Mouse (Mus musculus): ENCODE results near the gene Tgfb1i1. TPM values are rescaled to one million over a fixed set of nuclear protein-coding genes. Genes with fewer than 3 reads are reported as not detected.
A peak's percentile ranks its signal among the peaks of the same experiment; 100 is the strongest.

The Tgfb1i1 gene
- polyA plus RNA-seq, 1 experiment from 2014 or later: 179 TPM

GRCm38 (mm10) chr7:128220936-128221335 is 25.7 kb upstream of the Tgfb1i1 start:
- Histone ChIP-seq H3K4me1 (replicated peaks; ENCODE audit: control insufficient read depth, insufficient read depth, low read length) (no peaks in the 10 kb centered on the region), H3K36me3 (ENCODE audit: control insufficient read depth, insufficient read depth, low read length) (no peaks in the 10 kb centered on the region), H3K4me3 (ENCODE audit: low read depth, low read length) (no peak overlapping the region), H3K4me2 (ENCODE audit: low read length) (no peak overlapping the region), H3K9me3 (ENCODE audit: control insufficient read depth, low read length) (no peaks in the 10 kb centered on the region), H3K9ac (ENCODE audit: low read length) (no peak overlapping the region), H3K27ac (ENCODE audit: low read depth) (no peak overlapping the region), H3K27me3 (replicated peaks; ENCODE audit: control insufficient read depth, insufficient read depth, low read length) (no peaks in the 10 kb centered on the region)
- 89% methylated on average over 3 of the region's 3 CpGs for WGBS
- ATAC-seq (replicated peaks; ENCODE audit: low FRiP score, low TSS enrichment, low read depth) (no peak), DNase-seq (ENCODE audit: low spot score) (peak; percentile 23)

DNA sequence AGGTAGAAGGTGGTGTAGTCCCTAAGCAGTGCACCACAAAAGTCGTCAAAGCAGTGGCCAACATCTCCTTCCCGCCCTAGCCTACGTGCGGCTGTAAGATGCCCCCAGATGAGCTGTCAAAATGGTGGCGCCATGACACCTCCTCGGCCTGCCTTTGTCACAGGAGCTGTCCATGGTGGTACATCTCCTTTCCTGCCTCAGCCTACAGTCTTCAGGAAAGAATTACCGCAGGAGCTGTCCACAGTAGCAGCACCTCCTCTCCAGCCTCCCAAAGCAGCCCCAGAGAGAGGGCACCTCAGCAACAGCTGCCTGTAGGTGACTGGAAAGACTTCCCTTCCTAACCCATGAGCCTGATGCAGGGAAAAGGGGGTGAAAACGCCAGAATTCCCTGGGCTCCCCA is 14.9 kb upstream of the Tgfb1i1 start:
- WGBS: 42% methylated on average over 8 of the region's 8 CpGs
- ATAC-seq (replicated peaks; ENCODE audit: low FRiP score, low TSS enrichment, low read depth) (no peak), DNase-seq (ENCODE audit: low spot score) (peak; percentile 55)
- Histone ChIP-seq H3K27ac (ENCODE audit: low read depth) (no peak overlapping the region), H3K4me3 (ENCODE audit: low read depth, low read length) (no peak overlapping the region), H3K4me2 (ENCODE audit: low read length) (no peak overlapping the region), H3K27me3 (replicated peaks; ENCODE audit: control insufficient read depth, insufficient read depth, low read length) (no peaks in the 10 kb centered on the region), H3K9ac (ENCODE audit: low read length) (no peak overlapping the region), H3K4me1 (replicated peaks; ENCODE audit: control insufficient read depth, insufficient read depth, low read length) (peaks cover 2% of the 10 kb centered on the region; the same call in 1 of the 2 replicates), H3K36me3 (ENCODE audit: control insufficient read depth, insufficient read depth, low read length) (peaks cover 5% of the 10 kb centered on the region; the same call in 1 of the 2 replicates), H3K9me3 (ENCODE audit: control insufficient read depth, low read length) (no peaks in the 10 kb centered on the region)

GRCm38 (mm10) chr7:128234796-128235195 is 11.8 kb upstream of the Tgfb1i1 start:
- H3K4me1 ChIP-seq (replicated peaks; ENCODE audit: control insufficient read depth, insufficient read depth, low read length): peaks cover 15% of the 10 kb centered on the region; the same call in 1 of the 2 replicates
- ATAC-seq (replicated peaks; ENCODE audit: low FRiP score, low TSS enrichment, low read depth): no peak
- no peak overlapping the region for H3K9ac ChIP-seq (ENCODE audit: low read length)
- no peak overlapping the region for H3K4me2 ChIP-seq (ENCODE audit: low read length)
- no peaks in the 10 kb centered on the region for H3K27me3 ChIP-seq (replicated peaks; ENCODE audit: control insufficient read depth, insufficient read depth, low read length)
- H3K4me3 ChIP-seq (ENCODE audit: low read depth, low read length): no peak overlapping the region
- DNase-seq (ENCODE audit: low spot score): no peak
- peaks cover 6% of the 10 kb centered on the region; the same call in 1 of the 2 replicates for H3K36me3 ChIP-seq (ENCODE audit: control insufficient read depth, insufficient read depth, low read length)
- H3K27ac ChIP-seq (ENCODE audit: low read depth): no peak overlapping the region
- 80% methylated on average over 2 of the region's 2 CpGs for WGBS
- no peaks in the 10 kb centered on the region for H3K9me3 ChIP-seq (ENCODE audit: control insufficient read depth, low read length)

DNA sequence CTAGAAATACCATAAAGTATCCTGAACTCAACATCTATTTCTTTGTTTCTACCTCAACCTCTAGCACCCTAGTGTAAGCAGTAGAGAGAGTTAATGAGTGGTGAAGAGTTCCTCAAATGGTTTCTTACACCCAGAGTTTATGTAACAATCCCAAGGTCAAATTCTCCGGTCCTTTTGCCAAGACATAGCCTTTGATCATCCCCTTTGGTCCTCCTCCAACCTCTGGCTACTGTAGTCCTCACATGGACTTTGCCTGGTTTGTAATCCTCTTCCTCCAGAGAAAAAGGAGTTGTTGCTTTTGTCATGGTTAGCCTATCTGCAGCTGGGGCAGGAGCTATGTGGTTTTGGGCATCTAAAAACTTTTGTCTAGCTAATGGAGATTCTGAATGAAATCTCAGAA is 11.1 kb upstream of the Tgfb1i1 start:
- H3K4me3 ChIP-seq (ENCODE audit: low read depth, low read length): no peak overlapping the region
- H3K27ac ChIP-seq (ENCODE audit: low read depth): no peak overlapping the region
- ATAC-seq (replicated peaks; ENCODE audit: low FRiP score, low TSS enrichment, low read depth) (no peak), DNase-seq (ENCODE audit: low spot score) (no peak)
- peaks cover 13% of the 10 kb centered on the region for H3K36me3 ChIP-seq (ENCODE audit: control insufficient read depth, insufficient read depth, low read length)
- H3K9me3 ChIP-seq (ENCODE audit: control insufficient read depth, low read length): no peaks in the 10 kb centered on the region
- H3K9ac ChIP-seq (ENCODE audit: low read length): no peak overlapping the region
- WGBS: 88% methylated on average over 1 of the region's 1 CpGs
- H3K4me1 ChIP-seq (replicated peaks; ENCODE audit: control insufficient read depth, insufficient read depth, low read length): peaks cover 15% of the 10 kb centered on the region; the same call in 1 of the 2 replicates
- H3K4me2 ChIP-seq (ENCODE audit: low read length): no peak overlapping the region
- H3K27me3 ChIP-seq (replicated peaks; ENCODE audit: control insufficient read depth, insufficient read depth, low read length): no peaks in the 10 kb centered on the region

GRCm38 (mm10) chr7:128236426-128236825 is 10.2 kb upstream of the Tgfb1i1 start:
- no peak overlapping the region; the same call in 1 of the 2 replicates for H3K9ac ChIP-seq (ENCODE audit: low read length)
- H3K36me3 ChIP-seq (ENCODE audit: control insufficient read depth, insufficient read depth, low read length): peaks cover 22% of the 10 kb centered on the region
- peaks cover 15% of the 10 kb centered on the region; the same call in 1 of the 2 replicates for H3K4me1 ChIP-seq (replicated peaks; ENCODE audit: control insufficient read depth, insufficient read depth, low read length)
- DNase-seq (ENCODE audit: low spot score) (no peak), ATAC-seq (replicated peaks; ENCODE audit: low FRiP score, low TSS enrichment, low read depth) (no peak)
- WGBS: 95% methylated on average over 13 of the region's 13 CpGs
- H3K27ac ChIP-seq (ENCODE audit: low read depth): peak overlapping the region; percentile 98
- peak overlapping the region; percentile 73; the same call in 1 of the 2 replicates for H3K4me2 ChIP-seq (ENCODE audit: low read length)
- no peak overlapping the region for H3K4me3 ChIP-seq (ENCODE audit: low read depth, low read length)
- no peaks in the 10 kb centered on the region for H3K9me3 ChIP-seq (ENCODE audit: control insufficient read depth, low read length)
- H3K27me3 ChIP-seq (replicated peaks; ENCODE audit: control insufficient read depth, insufficient read depth, low read length): no peaks in the 10 kb centered on the region

DNA sequence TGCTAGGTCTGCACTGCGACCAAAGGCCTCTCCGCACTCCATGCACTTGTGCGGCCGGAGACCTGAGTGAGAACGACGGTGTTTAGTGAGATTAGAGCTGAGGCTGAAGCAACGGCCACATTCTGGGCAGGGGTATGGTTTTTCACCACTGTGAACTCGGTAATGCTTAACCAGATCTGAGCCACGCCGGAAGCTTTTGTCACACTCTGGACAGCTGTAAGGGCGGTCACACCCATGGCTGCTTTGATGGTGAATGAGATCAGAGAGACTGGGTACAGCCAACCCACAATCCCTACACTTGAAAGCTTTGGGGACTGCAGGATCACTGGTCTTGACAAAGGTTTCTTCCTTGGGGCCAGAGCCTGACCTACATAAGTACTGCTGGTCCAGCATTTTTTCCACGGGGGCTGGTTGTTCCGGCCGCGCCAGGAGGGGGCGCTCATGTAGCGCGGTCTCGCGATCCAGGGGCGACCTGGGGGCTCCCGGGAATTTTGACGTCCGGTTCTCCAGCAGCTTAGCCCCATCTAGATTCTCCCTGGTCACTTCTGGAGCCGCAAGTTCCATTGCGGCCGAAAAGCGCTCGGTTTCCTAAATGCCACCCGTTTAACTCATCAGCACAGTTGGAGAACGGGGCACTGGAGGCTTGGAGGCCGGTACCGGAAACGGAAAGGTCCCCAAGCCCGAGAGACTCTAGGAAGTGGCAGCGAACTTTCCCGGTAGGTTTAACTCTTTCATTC is 9.6 kb upstream of the Tgfb1i1 start, which contains the start of gene Armc5:
Gene Armc5 (plus strand): TSS at position 487 of the 737 bp plus-strand sequence.
- 25% methylated on average over 37 of the region's 37 CpGs for WGBS
- H3K4me1 ChIP-seq (replicated peaks; ENCODE audit: control insufficient read depth, insufficient read depth, low read length): peaks cover 15% of the 10 kb centered on the region; the same call in 1 of the 2 replicates
- no peaks in the 10 kb centered on the region for H3K9me3 ChIP-seq (ENCODE audit: control insufficient read depth, low read length)
- no peaks in the 10 kb centered on the region for H3K27me3 ChIP-seq (replicated peaks; ENCODE audit: control insufficient read depth, insufficient read depth, low read length)
- peaks cover 27% of the 10 kb centered on the region for H3K36me3 ChIP-seq (ENCODE audit: control insufficient read depth, insufficient read depth, low read length)
- peak within 1 kb of the TSS; percentile 73 for H3K4me2 ChIP-seq (ENCODE audit: low read length)
- H3K27ac ChIP-seq (ENCODE audit: low read depth): peak within 1 kb of the TSS; percentile 98
- H3K9ac ChIP-seq (ENCODE audit: low read length): peak within 1 kb of the TSS; percentile 74
- ATAC-seq (replicated peaks; ENCODE audit: low FRiP score, low TSS enrichment, low read depth): peak; percentile 34
- peak within 1 kb of the TSS; percentile 67 for H3K4me3 ChIP-seq (ENCODE audit: low read depth, low read length)
- peak; percentile 94 for DNase-seq (ENCODE audit: low spot score)

- H3K27me3 ChIP-seq (replicated peaks; ENCODE audit: control insufficient read depth, insufficient read depth, low read length): no peaks in the 10 kb centered on the region
- H3K9me3 ChIP-seq (ENCODE audit: control insufficient read depth, low read length): no peaks in the 10 kb centered on the region
- H3K4me2 ChIP-seq (ENCODE audit: low read length): peak overlapping the region; percentile 73
- H3K4me3 ChIP-seq (ENCODE audit: low read depth, low read length): peak overlapping the region; percentile 67
- H3K27ac ChIP-seq (ENCODE audit: low read depth): peak overlapping the region; percentile 98
- ATAC-seq (replicated peaks; ENCODE audit: low FRiP score, low TSS enrichment, low read depth) (no peak; the same call in 1 of the 2 replicates), DNase-seq (ENCODE audit: low spot score) (no peak)
- peaks cover 32% of the 10 kb centered on the region for H3K36me3 ChIP-seq (ENCODE audit: control insufficient read depth, insufficient read depth, low read length)
- under 1% methylated on average over 25 of the region's 25 CpGs for WGBS
- peak overlapping the region; percentile 74 for H3K9ac ChIP-seq (ENCODE audit: low read length)
- peaks cover 15% of the 10 kb centered on the region; the same call in 1 of the 2 replicates for H3K4me1 ChIP-seq (replicated peaks; ENCODE audit: control insufficient read depth, insufficient read depth, low read length)
These were observed 9.1 kb upstream of the Tgfb1i1 start for GRCm38 (mm10) chr7:128237593-128237926.

GRCm38 (mm10) chr7:128237927-128238778 is 8.5 kb upstream of the Tgfb1i1 start, which contains the start of gene 9130023H24Rik:
TSS of gene 9130023H24Rik (minus strand) at chr7:128238031.
- Histone ChIP-seq H3K4me1 (replicated peaks; ENCODE audit: control insufficient read depth, insufficient read depth, low read length) (peaks cover 15% of the 10 kb centered on the region; the same call in 1 of the 2 replicates), H3K9me3 (ENCODE audit: control insufficient read depth, low read length) (no peaks in the 10 kb centered on the region), H3K4me2 (ENCODE audit: low read length) (peak within 1 kb of the TSS; percentile 83), H3K27ac (ENCODE audit: low read depth) (peak within 1 kb of the TSS; percentile 98), H3K27me3 (replicated peaks; ENCODE audit: control insufficient read depth, insufficient read depth, low read length) (no peaks in the 10 kb centered on the region), H3K9ac (ENCODE audit: low read length) (peak within 1 kb of the TSS; percentile 74), H3K36me3 (ENCODE audit: control insufficient read depth, insufficient read depth, low read length) (peaks cover 38% of the 10 kb centered on the region), H3K4me3 (ENCODE audit: low read depth, low read length) (peak within 1 kb of the TSS; percentile 67)
- ATAC-seq (replicated peaks; ENCODE audit: low FRiP score, low TSS enrichment, low read depth) (peak; percentile 92), DNase-seq (ENCODE audit: low spot score) (peak; percentile 99)
- under 1% methylated on average over 70 of the region's 72 CpGs for WGBS

All from intestine, embryonic 14.5 days (tissue).